Mouse (Mus musculus): ENCODE measurements at regions not wholly inside any gene's neighbourhood (a gene's known extent, or its start where the extent isn't known, plus 50 kb on each side); places are given as distances from the start of the nearest gene placed in this dataset.

GRCm38 (mm10) chr17:66223711-66224110 lies 100.4 kb downstream of the Ddx11 start:
- TF ChIP-seq CTCF (IDR thresholded peaks at IDR 0.05; ENCODE audit: control insufficient read depth, insufficient read depth, insufficient read length) (no peak), MYOD1 (IDR thresholded peaks at IDR 0.05; ENCODE audit: control insufficient read depth, insufficient read length, low read depth) (no peak), CEBPB (IDR thresholded peaks at IDR 0.05; ENCODE audit: low read depth) (no peak), USF1 (IDR thresholded peaks at IDR 0.05; ENCODE audit: low read depth) (no peak), MAX (IDR thresholded peaks at IDR 0.05) (no peak)
